Mouse (Mus musculus) hematopoietic multipotent progenitor cell, adult 10-12 weeks (in vitro differentiated cells): ENCODE data around the gene Spsb3. TPM values are rescaled to one million over a fixed set of nuclear protein-coding genes. Genes with fewer than 3 reads are reported as not detected.

Experiments used
- polyA plus RNA-seq: library from polyadenylated mRNA; stranded (reverse); fragments of >175 nt; gene quantifications from 2 replicates; pipeline ENCODE4 v1.2.3, GENCODE M21; 2012; ENCODE audit warnings: low replicate concordance

The Spsb3 gene
- 44.2 and 49.9 TPM in 2 replicates for polyA plus RNA-seq

GRCm38 (mm10) chr17:24886134-24886931 lies at the start of gene Spsb3, which contains the start of gene Nubp2:
Spsb3 (plus strand) TSS chr17:24886643.
Nubp2 (minus strand) TSS chr17:24886349.

DNA sequence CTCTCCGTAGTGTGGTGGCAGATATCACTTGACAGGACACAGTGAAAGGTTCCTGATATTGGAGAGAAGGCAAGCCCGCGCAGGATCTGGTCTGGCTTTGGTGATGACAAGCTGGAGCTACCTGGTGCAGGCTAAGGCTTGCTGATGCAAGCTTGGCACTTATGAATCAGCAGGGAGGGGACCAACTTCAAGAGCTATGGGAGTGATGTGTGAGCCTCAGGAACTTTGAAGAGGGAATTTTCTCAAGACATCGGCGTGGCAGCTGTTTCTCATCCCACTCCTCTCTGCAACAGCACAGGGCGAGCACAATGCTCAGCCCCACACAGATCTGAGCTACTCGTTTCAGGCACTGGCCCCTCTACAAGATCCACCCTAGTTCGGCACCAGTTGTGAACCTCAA lies 46.6 kb upstream of the Spsb3 start, which contains the start of gene Hagh:
Gene Hagh, plus strand, starts transcription at position 302 of the 400 bp plus-strand sequence.

DNA sequence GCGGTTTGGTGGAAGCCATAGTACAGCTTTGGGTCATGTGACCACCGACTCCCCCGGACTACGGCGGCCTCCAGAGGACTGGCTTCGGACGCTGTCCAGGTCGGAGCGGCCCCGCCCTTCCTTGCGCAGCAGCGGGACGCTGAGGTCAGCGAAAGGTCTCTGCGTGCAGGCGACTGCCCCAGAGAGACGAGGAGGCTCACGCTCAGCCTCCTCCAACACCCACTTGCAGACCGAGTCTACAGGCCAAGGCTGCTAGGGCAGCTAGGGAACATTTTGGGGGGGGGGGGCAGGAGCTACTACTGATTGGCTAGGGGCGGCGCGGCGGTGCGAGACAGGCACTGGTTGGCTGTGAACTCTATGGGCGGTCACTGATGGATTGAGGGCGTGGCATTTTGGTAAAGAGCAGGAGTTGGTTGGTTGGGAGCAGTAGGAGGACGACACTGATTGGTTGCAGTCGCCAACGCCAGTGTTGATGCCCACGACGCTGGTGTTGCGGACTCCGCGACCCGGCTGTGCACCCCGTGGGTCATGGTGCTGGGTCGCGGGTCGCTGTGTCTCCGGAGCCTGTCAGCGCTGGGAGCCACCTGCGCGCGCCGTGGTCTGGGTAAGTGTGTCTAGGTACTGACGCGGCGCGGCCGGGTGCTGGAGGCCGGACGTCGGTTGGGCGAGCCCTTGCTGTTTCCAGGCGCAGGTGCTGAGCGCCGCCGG lies 36.2 kb upstream of the Spsb3 start, which contains the start of gene Fahd1:
Gene Fahd1, minus strand, starts transcription at position 300 of the 708 bp plus-strand sequence.

GRCm38 (mm10) chr17:24865776-24866175 lies 20.7 kb upstream of the Spsb3 start, which contains the start of gene Igfals:
Igfals (plus strand) TSS chr17:24865997.

GRCm38 (mm10) chr17:24894995-24895547 lies 8.6 kb downstream of the Spsb3 start, which contains the start of the genes Eme2 and Mrps34:
Eme2 (minus strand) TSS chr17:24895087.
Mrps34 (plus strand) TSS chr17:24895116.

DNA sequence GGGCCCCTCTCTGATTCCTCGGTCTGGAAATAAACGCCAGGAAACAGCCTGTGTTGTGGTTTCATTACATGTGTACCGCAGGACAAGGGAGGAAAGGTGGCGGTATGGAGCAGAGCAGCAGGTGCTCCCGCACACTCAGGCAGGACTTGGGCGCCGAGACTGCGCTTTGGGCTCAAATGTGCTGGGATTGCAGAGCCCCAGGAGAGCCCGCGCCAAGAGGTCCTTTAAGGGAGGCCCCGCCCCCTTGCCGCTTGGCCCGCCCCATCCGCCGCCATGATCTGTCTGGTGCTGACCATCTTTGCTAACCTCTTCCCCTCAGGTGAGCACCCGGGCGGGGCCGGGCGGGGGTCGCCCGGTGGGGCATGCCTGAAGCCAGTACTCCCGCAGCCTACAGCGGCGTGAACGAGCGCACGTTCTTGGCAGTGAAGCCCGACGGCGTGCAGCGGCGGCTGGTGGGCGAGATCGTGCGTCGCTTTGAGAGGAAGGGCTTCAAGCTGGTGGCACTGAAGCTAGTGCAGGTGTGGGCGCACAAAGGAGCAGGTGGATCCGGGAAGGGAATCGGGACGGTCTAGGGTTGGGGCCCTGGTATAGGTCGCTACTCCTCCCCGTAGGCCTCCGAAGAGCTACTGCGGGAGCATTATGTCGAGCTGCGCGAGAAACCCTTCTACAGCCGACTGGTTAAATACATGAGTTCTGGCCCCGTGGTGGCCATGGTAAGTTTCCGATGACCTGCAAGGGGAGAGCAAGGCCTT lies 10.0 kb downstream of the Spsb3 start, which contains the start of gene Nme3:
Gene Nme3, plus strand, starts transcription at position 260 of the 752 bp plus-strand sequence.

GRCm38 (mm10) chr17:24936259-24937237 lies 50.1 kb downstream of the Spsb3 start, which contains the start of gene Mapk8ip3:
Mapk8ip3 (minus strand) TSS chr17:24936977.

Other genes with a start within 250 kb of the Spsb3 start
- gene Slc9a3r2, start 236.3 kb upstream of the Spsb3 start, polyA plus RNA-seq, result 3.8 and 6.4 TPM in 2 replicates
- gene Npw, start 228.2 kb upstream of the Spsb3 start, polyA plus RNA-seq, result 0.36 and 0.52 TPM in 2 replicates
- gene Zfp598, start 217.0 kb upstream of the Spsb3 start, polyA plus RNA-seq, result 56.2 and 93.5 TPM in 2 replicates
- gene Syngr3, start 196.7 kb upstream of the Spsb3 start, polyA plus RNA-seq, result 0.15 and 0.24 TPM in 2 replicates
- 52.3 and 54.6 TPM in 2 replicates for gene Gfer, start 190.5 kb upstream of the Spsb3 start, polyA plus RNA-seq
- 5.9 and 10.3 TPM in 2 replicates for gene Noxo1, start 190.4 kb upstream of the Spsb3 start, polyA plus RNA-seq
- gene Tbl3, start 179.0 kb upstream of the Spsb3 start, polyA plus RNA-seq, result 8.7 and 12.3 TPM in 2 replicates
- gene Rnf151, start 168.6 kb upstream of the Spsb3 start, polyA plus RNA-seq, result 0.16 and 0.36 TPM in 2 replicates
- gene Rps2, start 168.5 kb upstream of the Spsb3 start, polyA plus RNA-seq, result 42.1 and 88.6 TPM in 2 replicates
- 220 and 325 TPM in 2 replicates for gene Ndufb10, start 162.2 kb upstream of the Spsb3 start, polyA plus RNA-seq
- 0.31 and 0.38 TPM in 2 replicates for gene Rpl3l, start 158.8 kb upstream of the Spsb3 start, polyA plus RNA-seq
- gene Msrb1, start 150.0 kb upstream of the Spsb3 start, polyA plus RNA-seq, result 43.6 and 56.0 TPM in 2 replicates
- gene Hs3st6, start 133.7 kb upstream of the Spsb3 start, polyA plus RNA-seq, result 0.94 and 2.2 TPM in 2 replicates
- gene Meiob, start 82.4 kb upstream of the Spsb3 start, polyA plus RNA-seq, result not detected in 2 replicates
- 27.6 and 69.0 TPM in 2 replicates for gene Hagh, start 46.5 kb upstream of the Spsb3 start, polyA plus RNA-seq
- gene Fahd1, start 36.3 kb upstream of the Spsb3 start, polyA plus RNA-seq, result 2.7 and 6.5 TPM in 2 replicates
- 0.12 TPM in 1 of 2 replicates, not detected in the other for gene Igfals, start 20.6 kb upstream of the Spsb3 start, polyA plus RNA-seq
- 10.4 and 58.7 TPM in 2 replicates for gene Nubp2, start 294 bp upstream of the Spsb3 start, polyA plus RNA-seq
- gene Eme2, start 8.4 kb downstream of the Spsb3 start, polyA plus RNA-seq, result 20.3 and 41.1 TPM in 2 replicates
- 40.1 and 50.8 TPM in 2 replicates for gene Mrps34, start 8.5 kb downstream of the Spsb3 start, polyA plus RNA-seq
- 19.9 and 39.7 TPM in 2 replicates for gene Nme3, start 9.9 kb downstream of the Spsb3 start, polyA plus RNA-seq
- gene Mapk8ip3, start 50.3 kb downstream of the Spsb3 start, polyA plus RNA-seq, result 64.6 and 70.0 TPM in 2 replicates
- gene Jpt2, start 74.0 kb downstream of the Spsb3 start, polyA plus RNA-seq, result 9.7 and 10.8 TPM in 2 replicates
- 13.8 and 42.6 TPM in 2 replicates for gene Cramp1l, start 129.1 kb downstream of the Spsb3 start, polyA plus RNA-seq
- 12.6 and 17.0 TPM in 2 replicates for gene Ift140, start 129.4 kb downstream of the Spsb3 start, polyA plus RNA-seq
- gene Tmem204, start 196.9 kb downstream of the Spsb3 start, polyA plus RNA-seq, result 0.62 TPM in 1 of 2 replicates, not detected in the other
- 11.5 and 26.9 TPM in 2 replicates for gene Telo2, start 229.3 kb downstream of the Spsb3 start, polyA plus RNA-seq
- gene Ptx4, start 234.1 kb downstream of the Spsb3 start, polyA plus RNA-seq, result not detected in 2 replicates
- 26.3 and 36.9 TPM in 2 replicates for gene Clcn7, start 246.7 kb downstream of the Spsb3 start, polyA plus RNA-seq